Mouse (Mus musculus) MEL (cell line): ENCODE results near the gene Asxl2.

ENCODE experiments used
- CHD2 ChIP-seq: IDR thresholded peaks from 2 replicates; pipeline ENCODE4 v1.6.1; 2011; ENCODE audit warnings: low read length, improper control_type of control experiment
- CTCF ChIP-seq, 3 experiments: IDR thresholded peaks in 2 of 3; conservative IDR thresholded peaks in 1 of 3; 2 replicates each; pipeline ENCODE4 v1.5.1; 2011 to 2012; ENCODE audit warnings: low read length in 3 of 3, low read depth in 2 of 3, mild to moderate bottlenecking in 2 of 3, improper control_type of control experiment in 1 of 3, inconsistent platforms in 1 of 3, mixed read lengths in 1 of 3, moderate library complexity in 1 of 3; ENCODE audit not compliant: control insufficient read depth in 1 of 3, insufficient read depth in 1 of 3, poor library complexity in 1 of 3, severe bottlenecking in 1 of 3
- E2F4 ChIP-seq: IDR thresholded peaks from 2 replicates; pipeline ENCODE4 v1.6.1; 2011; ENCODE audit warnings: low read depth, low read length, improper control_type of control experiment, borderline replicate concordance
- EP300 ChIP-seq, 2 experiments: IDR thresholded peaks; 2 replicates each; pipeline ENCODE4 v1.6.1; 2011; ENCODE audit warnings: improper control_type of control experiment in 2 of 2, low read length in 2 of 2, low read depth in 1 of 2, mild to moderate bottlenecking in 1 of 2
- GATA1 ChIP-seq: IDR thresholded peaks from 2 replicates; pipeline ENCODE4 v1.6.1; 2011; ENCODE audit warnings: low read depth, low read length, improper control_type of control experiment
- HCFC1 ChIP-seq: IDR thresholded peaks from 2 replicates; pipeline ENCODE4 v1.6.1; 2012; ENCODE audit warnings: low read depth, mild to moderate bottlenecking, inconsistent platforms, low read length, improper control_type of control experiment, moderate library complexity
- MAX ChIP-seq: IDR thresholded peaks from 2 replicates; pipeline ENCODE4 v1.6.1; 2011; ENCODE audit warnings: low read length, improper control_type of control experiment
- MAZ ChIP-seq: IDR thresholded peaks from 2 replicates; pipeline ENCODE4 v1.6.1; 2012; ENCODE audit warnings: low read depth, mild to moderate bottlenecking, inconsistent platforms, low read length, improper control_type of control experiment
- MEF2A ChIP-seq: IDR thresholded peaks from 2 replicates; pipeline ENCODE4 v1.6.1; 2014; ENCODE audit warnings: low read depth, mild to moderate bottlenecking, inconsistent platforms, low read length, improper control_type of control experiment; ENCODE audit not compliant: poor library complexity, insufficient replicate concordance, severe bottlenecking; ENCODE audit errors: extremely low read depth
- POLR2A ChIP-seq, 2 experiments: IDR thresholded peaks; 2 replicates each; pipeline ENCODE4 v1.6.1; 2011 to 2012; ENCODE audit warnings: low read length in 2 of 2, mild to moderate bottlenecking in 2 of 2, control low read depth in 1 of 2, improper control_type of control experiment in 1 of 2, low read depth in 1 of 2, moderate library complexity in 1 of 2; ENCODE audit not compliant: control insufficient read depth in 1 of 2, insufficient read depth in 1 of 2, poor library complexity in 1 of 2
- RAD21 ChIP-seq: IDR thresholded peaks from 2 replicates; pipeline ENCODE4 v1.6.1; 2011; ENCODE audit warnings: mild to moderate bottlenecking, low read depth, low read length, improper control_type of control experiment
- TCF12 ChIP-seq: IDR thresholded peaks from 2 replicates; pipeline ENCODE4 v1.6.1; 2014; ENCODE audit warnings: low read depth, mild to moderate bottlenecking, inconsistent platforms, low read length, improper control_type of control experiment, moderate library complexity
- UBTF ChIP-seq: IDR thresholded peaks from 2 replicates; pipeline ENCODE4 v1.6.1; 2012; ENCODE audit warnings: low read depth, mild to moderate bottlenecking, inconsistent platforms, low read length, improper control_type of control experiment, moderate library complexity, borderline replicate concordance; ENCODE audit not compliant: insufficient read depth

DNA sequence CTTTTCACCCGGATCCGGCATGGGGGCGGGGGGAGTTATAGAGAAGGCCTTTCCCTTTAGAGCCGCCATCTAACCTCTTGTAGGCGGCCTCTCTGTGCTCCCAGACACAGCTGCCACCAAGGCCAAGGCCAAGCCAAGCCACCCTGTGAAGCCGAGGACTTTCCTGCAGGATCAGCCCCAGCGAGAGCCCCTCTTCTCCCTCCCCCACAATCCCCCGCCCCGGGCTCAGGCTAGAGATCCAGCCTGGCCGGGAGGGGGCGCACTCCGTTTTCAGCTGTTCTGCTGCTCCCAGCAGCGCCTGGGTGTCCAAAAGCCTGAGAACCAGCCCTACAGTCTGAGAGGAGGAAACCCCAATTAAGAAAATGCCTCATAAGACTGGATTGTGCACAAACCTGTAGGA, 123.6 kb downstream of the Asxl2 start:
- TF ChIP-seq EP300 (IDR thresholded peaks at IDR 0.05; ENCODE audit: low read depth in 1 of 2, low read length in 2 of 2) (no peak), MAZ (no peak), CTCF (IDR thresholded peaks at IDR 0.05 in 2 of 3, conservative IDR thresholded peaks at IDR 0.05 in 1 of 3; ENCODE audit: control insufficient read depth in 1 of 3, insufficient read depth in 1 of 3, low read depth in 2 of 3, low read length in 3 of 3, poor library complexity in 1 of 3, severe bottlenecking in 1 of 3) (peak in 2 of 3 experiments; percentile 53 to 78; a peak in 4 of 6 replicates), TCF12 (no peak), POLR2A (IDR thresholded peaks at IDR 0.05; ENCODE audit: control insufficient read depth in 1 of 2, insufficient read depth in 1 of 2, low read depth in 1 of 2, low read length in 2 of 2, poor library complexity in 1 of 2) (no peak), MEF2A (no peak), HCFC1 (no peak), RAD21 (no peak; the same call in 1 of the 2 replicates), E2F4 (no peak), UBTF (no peak), GATA1 (no peak), MAX (no peak), CHD2 (no peak)
